In genomic region chr15:99129956-99130910, GRCm38 (mm10) we compare ENCODE assay signal across 15 mouse cellular contexts. TPM values are rescaled to one million over a fixed set of nuclear protein-coding genes. Genes with fewer than 3 reads are reported as not detected.
DNase-seq lines count a peak whose midpoint lies in the region; ATAC-seq lines count a peak whose summit lies in the region.
"Had no signal": no experiment of that assay in that cellular context is flagged by ENCODE, and none has a peak within 500 bp of the region (broad histone marks: within the 10 kb centered on the region; RNA-seq: fewer than 3 reads in every experiment).

No protein-coding gene starts in this region.

- WGBS in heart, embryonic 13.5 days = 54% methylated on average over 22 of the region's 22 CpGs
- 73% methylated on average over 22 of the region's 22 CpGs for WGBS in neural tube, embryonic 15.5 days
- 57% methylated on average over 22 of the region's 22 CpGs for WGBS in limb, embryonic 13.5 days

- no peaks in the 10 kb centered on the region for H3K27me3 ChIP-seq in heart, embryonic 13.5 days (replicated peaks)
- H3K27me3 ChIP-seq in neural tube, embryonic 15.5 days (replicated peaks) = no peaks in the 10 kb centered on the region
- H3K27me3 ChIP-seq in limb, embryonic 13.5 days = no peaks in the 10 kb centered on the region
- H3K27me3 ChIP-seq: CH12.LX had no signal

- H3K4me2 ChIP-seq in heart, embryonic 13.5 days = peak overlapping the region; percentile 36
- no peak overlapping the region for H3K4me2 ChIP-seq in neural tube, embryonic 15.5 days
- H3K4me2 ChIP-seq in limb, embryonic 13.5 days (replicated peaks) = peak overlapping the region; percentile 21; the same call in 1 of the 2 replicates

- H3K9me3 ChIP-seq in heart, embryonic 13.5 days = no peaks in the 10 kb centered on the region
- H3K9me3 ChIP-seq in neural tube, embryonic 15.5 days (replicated peaks) = no peaks in the 10 kb centered on the region
- no peaks in the 10 kb centered on the region for H3K9me3 ChIP-seq in limb, embryonic 13.5 days

- no peak for ATAC-seq in heart, embryonic 13.5 days (ENCODE audit: extremely low read depth, insufficient number of reproducible peaks, low FRiP score, low TSS enrichment)
- no peak for ATAC-seq in neural tube, embryonic 15.5 days (ENCODE audit: low FRiP score)
- ATAC-seq in limb, embryonic 13.5 days (ENCODE audit: low FRiP score, low read depth) = peak; percentile 26; the same call in 1 of the 2 replicates

- H3K36me3 ChIP-seq in heart, embryonic 13.5 days = peaks cover 17% of the 10 kb centered on the region
- no peaks in the 10 kb centered on the region for H3K36me3 ChIP-seq in neural tube, embryonic 15.5 days
- no peaks in the 10 kb centered on the region for H3K36me3 ChIP-seq in limb, embryonic 13.5 days

- peak overlapping the region; percentile 69 for H3K9ac ChIP-seq in heart, embryonic 13.5 days
- H3K9ac ChIP-seq in neural tube, embryonic 15.5 days (replicated peaks) = no peak overlapping the region
- H3K9ac ChIP-seq in limb, embryonic 13.5 days = peak overlapping the region; percentile 43; the same call in 1 of the 2 replicates

- DNase-seq in heart, adult 8-10 months (ENCODE audit: low spot score) = no peak
- DNase-seq in neural tube, embryonic 10.5 days (ENCODE audit: extremely low spot score, low spot score) = peak; percentile 29
- no peak for DNase-seq in right cerebral cortex, adult 2 months (ENCODE audit: low spot score in 2 of 2)
- no peak for DNase-seq in c-Kit-positive CD71-positive TER-119-positive erythroid progenitor cells, embryonic 14.5 days (ENCODE audit: low spot score)
- DNase-seq in gastrocnemius, postnatal 14 days = no peak
- DNase-seq: adrenal gland, postnatal 36 days; layer of hippocampus, postnatal 36 days had no signal

- H3K4me3 ChIP-seq in heart, embryonic 13.5 days = peak overlapping the region; percentile 4; the same call in 1 of the 2 replicates
- H3K4me3 ChIP-seq in neural tube, embryonic 15.5 days (replicated peaks) = no peak overlapping the region
- no peak overlapping the region for H3K4me3 ChIP-seq in limb, embryonic 13.5 days

- intact Hi-C loops in gastrocnemius, postnatal 14 days (cut with DNase I; ENCODE audit: low total_unique reads) = no loop called here

- H3K27ac ChIP-seq in heart, embryonic 13.5 days (replicated peaks) = peak overlapping the region; percentile 28; the same call in 1 of the 2 replicates
- H3K27ac ChIP-seq in neural tube, embryonic 15.5 days (replicated peaks) = no peak overlapping the region
- peak overlapping the region; percentile 58 for H3K27ac ChIP-seq in limb, embryonic 13.5 days
- H3K27ac ChIP-seq: macrophage had no signal

- peaks cover 40% of the 10 kb centered on the region for H3K4me1 ChIP-seq in heart, embryonic 13.5 days
- peaks cover 46% of the 10 kb centered on the region for H3K4me1 ChIP-seq in neural tube, embryonic 15.5 days
- H3K4me1 ChIP-seq in limb, embryonic 13.5 days = peaks cover 36% of the 10 kb centered on the region

RNA-seq across cellular contexts. Expression of gene Spats2, which starts 4.5 kb away (rescaled TPM):
- 31.8 and 34.5 TPM in 2 replicates for polyA plus RNA-seq in heart, embryonic 13.5 days (2015; fragmentation: Nextera tagmentation; extraction: Ambion mirVana)
- 1 to 10 TPM; 4.3 to 7.9 (median 7.2) TPM for total RNA-seq in heart, adult 8-10 months (2022)
- 28.9 and 35.4 TPM in 2 replicates for polyA plus RNA-seq in neural tube, embryonic 15.5 days (2015; fragmentation: Nextera tagmentation; extraction: Ambion mirVana)
- polyA plus RNA-seq in limb, embryonic 13.5 days (2015; fragmentation: Nextera tagmentation; extraction: Ambion mirVana) = 50.3 and 50.5 TPM in 2 replicates
- 1 to 10 TPM; 7.1 to 8.7 TPM for total RNA-seq in gastrocnemius, postnatal 14 days (2021)

RNA-seq across cellular contexts. Expression of gene Dnajc22, which starts 37.3 kb away (rescaled TPM):
- 1.0 and 1.8 TPM in 2 replicates for polyA plus RNA-seq in heart, embryonic 13.5 days (2015; fragmentation: Nextera tagmentation; extraction: Ambion mirVana)
- 1 to 10 TPM in 1 of 4 experiments, under 1 TPM in 3; 0.38 to 1.2 (median 0.91) TPM for total RNA-seq in heart, adult 8-10 months (2022)
- polyA plus RNA-seq in neural tube, embryonic 15.5 days (2015; fragmentation: Nextera tagmentation; extraction: Ambion mirVana) = 0.47 and 2.3 TPM in 2 replicates
- 0.83 and 1.0 TPM in 2 replicates for polyA plus RNA-seq in limb, embryonic 13.5 days (2015; fragmentation: Nextera tagmentation; extraction: Ambion mirVana)
- under 1 TPM in 1 of 2 experiments, not detected in 1; 0.12 TPM for total RNA-seq in gastrocnemius, postnatal 14 days (2021)
- total RNA-seq: common myeloid progenitor, adult 5-6 weeks had no signal
- polyA plus RNA-seq: macrophage had no signal

RNA-seq across cellular contexts. Expression of gene C1ql4, which starts 42.6 kb away (rescaled TPM):
- 0.16 and 0.25 TPM in 2 replicates for polyA plus RNA-seq in heart, embryonic 13.5 days (2015; fragmentation: Nextera tagmentation; extraction: Ambion mirVana)
- not detected for total RNA-seq in heart, adult 8-10 months (2022)
- polyA plus RNA-seq in neural tube, embryonic 15.5 days (2015; fragmentation: Nextera tagmentation; extraction: Ambion mirVana) = 2.4 and 3.6 TPM in 2 replicates
- polyA plus RNA-seq in limb, embryonic 13.5 days (2015; fragmentation: Nextera tagmentation; extraction: Ambion mirVana) = not detected in 2 replicates
- not detected for total RNA-seq in gastrocnemius, postnatal 14 days (2021)
- total RNA-seq: adrenal gland, postnatal 36 days; CH12.LX; common myeloid progenitor, adult 5-6 weeks; heart, postnatal 25 days had no signal
- polyA plus RNA-seq: macrophage; spleen, adult 2 months had no signal

RNA-seq across cellular contexts. Expression of gene Troap, which starts 55.9 kb away (rescaled TPM):
- polyA plus RNA-seq in heart, embryonic 13.5 days (2015; fragmentation: Nextera tagmentation; extraction: Ambion mirVana) = 27.1 and 27.8 TPM in 2 replicates
- total RNA-seq in heart, adult 8-10 months (2022) = under 1 TPM in 2 of 4 experiments, not detected in 2; 0.22 to 0.35 TPM
- polyA plus RNA-seq in neural tube, embryonic 15.5 days (2015; fragmentation: Nextera tagmentation; extraction: Ambion mirVana) = 4.6 and 10.3 TPM in 2 replicates
- 36.2 and 37.5 TPM in 2 replicates for polyA plus RNA-seq in limb, embryonic 13.5 days (2015; fragmentation: Nextera tagmentation; extraction: Ambion mirVana)
- total RNA-seq in gastrocnemius, postnatal 14 days (2021) = 1 to 10 TPM; 1.4 to 1.8 TPM
